Mouse (Mus musculus) thymus, adult 2 months (tissue): ENCODE data around the gene Mogs.

ENCODE experiments used
- CTCF ChIP-seq: fragments of 200-500 bp; IDR thresholded peaks from 2 replicates; pipeline ENCODE4 v1.5.1; 2012; ENCODE audit warnings: mild to moderate bottlenecking, control low read depth, low read length, moderate library complexity, borderline replicate concordance; ENCODE audit not compliant: control insufficient read depth, poor library complexity, insufficient read depth; ENCODE audit errors: extremely low read depth
- POLR2A ChIP-seq: fragments of 200-500 bp; IDR thresholded peaks from 2 replicates; pipeline ENCODE4 v1.6.1; 2012; ENCODE audit warnings: mild to moderate bottlenecking, low read length, control low read depth, moderate library complexity; ENCODE audit not compliant: control insufficient read depth, poor library complexity, insufficient read depth; ENCODE audit errors: extremely low read depth

- TF ChIP-seq CTCF (no peak), POLR2A (no peak)
Measured at GRCm38 (mm10) chr6:83066441-83066840, 48.9 kb upstream of the Mogs start.
